ENCODE assay signal across 14 mouse cellular contexts in genomic region chr16:29904183-29904775, GRCm38 (mm10).
DNase-seq lines count a peak whose midpoint lies in the region; ATAC-seq lines count a peak whose summit lies in the region.
"Had no signal": no experiment of that assay in that cellular context is flagged by ENCODE, and none has a peak within 500 bp of the region (broad histone marks: within the 10 kb centered on the region; RNA-seq: fewer than 3 reads in every experiment).

No protein-coding gene starts in this region.

- DNase-seq in embryo, embryonic 10 days (ENCODE audit: low spot score) = peak; percentile 28
- DNase-seq in embryo, embryonic 9.5 days (ENCODE audit: extremely low spot score) = no peak
- no peak for DNase-seq in kidney, adult 18-20 months
- peak; percentile 46 for DNase-seq in limb, embryonic 10.5 days (ENCODE audit: low spot score)
- DNase-seq in liver = no peak
- DNase-seq in urinary bladder, postnatal 14 days (ENCODE audit: low spot score) = no peak
- DNase-seq: cerebellum, adult 18-20 months; gastrocnemius, adult 2 months; heart, postnatal 10 days; thymus, adult 18-20 months had no signal

- no peak overlapping the region for H3K4me2 ChIP-seq in kidney, embryonic 14.5 days (replicated peaks; ENCODE audit: low read depth, low read length)
- no peak overlapping the region for H3K4me2 ChIP-seq in neural tube, embryonic 15.5 days

- H3K4me3 ChIP-seq in kidney, embryonic 14.5 days (ENCODE audit: low read length) = no peak overlapping the region
- no peak overlapping the region for H3K4me3 ChIP-seq in limb, embryonic 10.5 days
- no peak overlapping the region for H3K4me3 ChIP-seq in neural tube, embryonic 15.5 days (replicated peaks)
- H3K4me3 ChIP-seq: gastrocnemius, adult 2 months; megakaryocyte, embryonic 14.5 days had no signal

- no peaks in the 10 kb centered on the region for H3K27me3 ChIP-seq in kidney, embryonic 14.5 days (ENCODE audit: control insufficient read depth, insufficient read depth, low read length)
- no peaks in the 10 kb centered on the region for H3K27me3 ChIP-seq in limb, embryonic 10.5 days (ENCODE audit: low read depth, poor library complexity, severe bottlenecking)
- H3K27me3 ChIP-seq in neural tube, embryonic 15.5 days (replicated peaks) = peaks cover 18% of the 10 kb centered on the region; the same call in 1 of the 2 replicates

- H3K36me3 ChIP-seq in kidney, embryonic 14.5 days (ENCODE audit: control insufficient read depth, insufficient read depth, low read length) = no peaks in the 10 kb centered on the region
- H3K36me3 ChIP-seq in limb, embryonic 10.5 days = no peaks in the 10 kb centered on the region
- H3K36me3 ChIP-seq in neural tube, embryonic 15.5 days = no peaks in the 10 kb centered on the region

- 48% methylated on average over 9 of the region's 9 CpGs for WGBS in kidney, embryonic 14.5 days
- WGBS in limb, embryonic 10.5 days = 52% methylated on average over 9 of the region's 9 CpGs
- WGBS in neural tube, embryonic 15.5 days = 44% methylated on average over 9 of the region's 9 CpGs

- H3K27ac ChIP-seq in kidney, embryonic 14.5 days (ENCODE audit: low read depth, low read length) = no peak overlapping the region
- H3K27ac ChIP-seq in limb, embryonic 10.5 days = peak overlapping the region; percentile 77
- H3K27ac ChIP-seq in neural tube, embryonic 15.5 days (replicated peaks) = 0 out of 2 replicates have a peak overlapping the region, but pooled peaks have one; percentile 33
- H3K27ac ChIP-seq: gastrocnemius, adult 2 months had no signal

- no peaks in the 10 kb centered on the region for H3K9me3 ChIP-seq in kidney, embryonic 14.5 days (ENCODE audit: control insufficient read depth, low read length)
- no peaks in the 10 kb centered on the region for H3K9me3 ChIP-seq in limb, embryonic 10.5 days (replicated peaks)
- H3K9me3 ChIP-seq in neural tube, embryonic 15.5 days (replicated peaks) = no peaks in the 10 kb centered on the region
- H3K9me3 ChIP-seq: megakaryocyte, embryonic 14.5 days had no signal

- H3K4me1 ChIP-seq in kidney, embryonic 14.5 days (ENCODE audit: control insufficient read depth, insufficient read depth, low read length) = peaks cover 28% of the 10 kb centered on the region
- peaks cover 65% of the 10 kb centered on the region for H3K4me1 ChIP-seq in limb, embryonic 10.5 days
- peaks cover 25% of the 10 kb centered on the region for H3K4me1 ChIP-seq in neural tube, embryonic 15.5 days

- H3K9ac ChIP-seq in kidney, embryonic 14.5 days (ENCODE audit: low read depth, low read length) = no peak overlapping the region
- no peak overlapping the region for H3K9ac ChIP-seq in neural tube, embryonic 15.5 days (replicated peaks)

- ATAC-seq in kidney, embryonic 14.5 days (ENCODE audit: low FRiP score, low TSS enrichment) = 0 out of 2 replicates have a peak, but pooled peaks have one; percentile 43
- no peak; the same call in 1 of the 2 replicates for ATAC-seq in neural tube, embryonic 15.5 days (ENCODE audit: low FRiP score)
- ATAC-seq: forebrain, embryonic 14.5 days had no signal

Comparison
In these comparisons a context has a peak if more than half of its experiments do, and no peak if none do; other contexts are left out.
1. DNase-seq: peak in embryo, embryonic 10 days (single experiment) and limb, embryonic 10.5 days (single experiment); none in embryo, embryonic 9.5 days (single experiment), kidney, adult 18-20 months (single experiment), liver (single experiment) and urinary bladder, postnatal 14 days (single experiment).